Mouse (Mus musculus) cerebellum, adult 8-10 months (tissue): Measurements from ENCODE around the gene Olfr1161.
"Not testable (repeated sequence)": the region's sequence is repeated elsewhere in the genome, so short reads cannot be mapped to it uniquely, and the experiment has no call there.

Experiments
- DNase-seq: peaks from one replicate; pipeline ENCODE4 v3.0.0; 2022

Gene Olfr1161

DNA sequence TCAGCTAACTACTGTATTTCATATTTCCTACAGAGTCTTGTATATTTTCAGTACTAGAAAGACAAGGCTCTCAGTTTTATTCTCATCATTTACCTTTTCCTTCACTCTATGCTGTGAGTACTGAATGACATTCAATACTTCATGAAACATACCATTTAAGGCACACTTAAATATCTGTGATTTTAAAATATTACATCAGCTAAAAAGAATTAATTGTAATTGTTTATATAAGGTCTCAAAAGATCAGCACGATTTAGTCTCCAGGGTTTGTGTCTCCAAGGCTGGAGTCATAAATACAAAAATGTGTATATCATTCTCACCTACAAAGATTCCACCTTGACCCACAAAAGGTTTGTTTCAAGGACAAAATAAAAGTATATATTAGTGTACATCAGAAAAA, at the start of gene Olfr1161:
Gene Olfr1161, plus strand, starts transcription at position 301 of the 400 bp plus-strand sequence.
- DNase-seq: not testable (repeated sequence)

DNA sequence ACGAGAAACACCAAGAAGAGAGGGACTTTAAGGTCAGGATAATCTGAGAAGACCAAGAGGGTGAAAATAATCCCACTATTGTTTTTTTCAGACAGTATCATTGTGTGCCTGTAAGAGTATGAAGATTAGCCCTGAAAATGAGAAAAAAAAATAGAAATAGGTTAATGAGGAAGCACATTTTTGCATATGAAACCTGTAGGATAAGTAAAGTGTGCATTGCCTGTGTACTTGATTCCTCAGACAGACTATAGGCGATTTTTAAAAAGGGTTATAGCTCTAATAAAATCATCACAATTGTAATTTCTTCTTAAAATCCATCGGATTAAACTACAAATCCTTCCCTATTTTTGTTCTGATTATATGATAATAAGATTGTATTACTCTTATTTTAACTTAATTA, 48.0 kb upstream of the Olfr1161 start, which contains the start of gene Olfr74:
Gene Olfr74, minus strand, starts transcription at position 101 of the 400 bp plus-strand sequence.
- no peak for DNase-seq

DNA sequence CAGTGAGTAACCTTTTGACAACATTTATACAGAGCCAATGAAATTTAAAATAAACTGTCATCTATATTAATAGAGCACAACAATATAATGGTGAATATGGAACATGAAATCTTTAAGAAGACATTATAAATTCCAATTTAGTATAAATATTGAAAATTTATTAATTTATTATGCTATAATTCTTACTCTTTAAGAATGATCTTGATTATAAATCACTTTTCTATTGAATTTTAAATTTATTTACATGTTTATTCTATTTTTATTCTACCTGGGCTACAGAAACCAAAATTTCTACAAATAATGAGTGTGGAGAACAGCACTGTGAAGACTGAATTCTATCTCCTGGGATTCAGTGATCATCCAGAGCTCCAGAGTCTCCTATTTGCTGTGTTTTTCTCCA, 32.8 kb upstream of the Olfr1161 start, which contains the start of gene Olfr1158:
Gene Olfr1158, plus strand, starts transcription at position 301 of the 400 bp plus-strand sequence.
- DNase-seq: no peak

DNA sequence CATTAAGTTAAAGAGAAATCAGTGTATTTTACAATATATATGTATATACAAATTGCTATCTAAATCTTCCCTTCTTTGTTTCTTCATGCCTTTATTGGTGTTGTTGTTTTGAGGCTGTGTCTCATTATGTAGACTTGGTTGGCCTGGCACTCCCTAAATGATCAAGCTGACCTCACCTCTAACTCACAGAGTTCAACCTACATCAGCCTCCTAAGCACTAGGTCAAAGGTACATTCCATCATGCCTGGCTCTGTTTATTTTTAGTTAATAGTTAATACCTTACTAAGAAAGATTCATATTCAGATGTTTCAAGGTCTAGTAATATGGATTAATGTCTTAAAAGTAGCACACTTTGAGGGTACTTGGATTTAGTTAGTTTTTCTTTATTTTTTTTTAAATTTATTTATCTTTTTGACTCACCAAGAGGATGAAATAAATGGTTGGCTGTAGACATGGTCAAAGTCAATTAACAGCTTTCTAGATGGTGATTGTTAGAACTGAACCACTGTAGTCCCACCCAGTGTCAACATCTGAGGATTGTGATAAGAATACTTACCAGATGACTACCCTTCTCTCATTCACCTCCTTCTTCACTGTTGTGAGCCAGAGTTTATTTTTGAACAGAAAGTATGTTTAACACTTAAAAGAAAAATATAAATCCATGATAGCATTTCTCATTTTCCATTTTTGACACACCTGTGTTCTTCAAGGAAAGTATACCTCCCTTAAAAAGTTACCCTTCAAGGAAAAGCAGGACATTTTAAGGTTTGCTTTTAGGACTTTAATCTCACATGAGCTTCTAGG, 14.9 kb upstream of the Olfr1161 start, which contains the start of gene Olfr1160:
Gene Olfr1160, minus strand, starts transcription at position 754 of the 804 bp plus-strand sequence.
- DNase-seq: no peak

DNA sequence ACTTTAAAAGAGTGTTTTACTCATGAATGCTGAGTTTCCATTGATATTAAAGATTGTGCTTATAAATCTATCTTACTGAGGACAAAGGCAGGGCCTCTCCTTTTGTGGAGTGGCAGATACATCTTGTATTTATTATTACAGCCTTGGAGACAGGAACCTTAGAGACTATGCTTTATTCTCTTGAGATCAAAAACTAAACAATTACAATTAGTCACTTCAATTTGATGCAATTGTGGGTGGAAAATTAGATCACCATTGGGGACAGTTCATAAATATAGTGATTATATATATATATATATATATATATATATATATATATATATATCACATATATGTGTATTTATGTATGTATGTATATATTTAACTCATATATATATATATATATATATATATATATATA, 15.0 kb downstream of the Olfr1161 start, which contains the start of gene Olfr73:
Gene Olfr73, minus strand, starts transcription at position 101 of the 400 bp plus-strand sequence.
- DNase-seq: no peak

DNA sequence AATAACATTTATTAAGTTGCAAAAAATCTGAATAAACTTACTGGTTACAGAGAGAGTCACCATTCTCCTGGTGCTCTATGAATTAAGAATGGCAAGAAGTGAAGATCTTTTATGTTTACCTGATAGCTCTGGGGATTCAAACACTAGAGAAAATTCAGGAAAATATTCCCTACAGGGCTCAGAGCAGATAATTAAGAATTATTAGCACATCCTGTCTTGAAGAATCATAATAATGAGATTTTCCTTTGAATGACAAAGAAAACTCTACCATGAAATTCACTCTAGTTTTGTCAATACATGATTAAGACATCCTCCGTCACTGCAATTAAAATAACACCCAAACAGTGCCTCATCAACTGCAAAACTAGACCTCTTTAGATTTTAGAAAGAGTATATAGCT, 28.5 kb downstream of the Olfr1161 start, which contains the start of gene Olfr1162:
Gene Olfr1162, minus strand, starts transcription at position 101 of the 400 bp plus-strand sequence.
- DNase-seq: no peak

DNA sequence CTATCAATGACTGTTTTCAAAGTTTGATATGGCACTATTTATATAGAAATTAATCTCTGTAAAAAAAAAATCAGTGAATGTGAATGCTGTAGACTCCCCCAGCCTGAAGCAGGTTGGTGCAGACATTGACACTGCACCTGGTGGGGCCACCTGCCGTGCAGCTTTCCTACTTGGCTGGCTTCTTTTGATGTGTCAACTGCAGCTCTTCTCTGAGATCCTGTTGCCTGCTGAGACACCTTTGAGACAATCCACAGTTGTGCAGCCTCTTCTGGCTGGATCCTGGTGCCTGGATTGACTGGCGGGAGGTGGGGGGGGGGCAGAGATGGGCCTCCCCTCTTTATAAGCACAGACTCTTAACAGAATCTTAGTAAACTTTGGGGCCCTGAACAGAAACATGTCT, 41.0 kb downstream of the Olfr1161 start:
- DNase-seq: no peak

DNA sequence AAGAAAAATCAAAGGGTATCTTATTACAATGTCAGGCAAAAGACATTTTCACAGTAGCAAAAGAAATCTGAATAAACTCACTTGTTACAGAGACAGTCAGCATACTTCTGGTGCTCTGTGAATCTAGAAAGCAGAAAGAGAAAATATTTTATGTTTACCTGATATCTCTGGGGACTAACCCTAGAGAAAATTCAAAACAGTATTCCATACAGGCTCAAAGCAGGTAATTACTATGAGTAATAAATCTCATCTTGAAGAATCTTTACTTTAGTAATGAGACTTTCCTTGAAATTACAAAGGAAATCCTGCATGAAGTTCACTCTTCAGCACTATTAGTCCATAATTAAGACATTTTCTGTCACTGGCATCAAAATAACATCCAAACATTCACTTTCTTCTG, 49.2 kb downstream of the Olfr1161 start, which contains the start of gene Olfr1163:
Gene Olfr1163, minus strand, starts transcription at position 101 of the 400 bp plus-strand sequence.
- no peak for DNase-seq
